Mouse (Mus musculus): Measurements from ENCODE around the gene Cybc1.

The Cybc1 gene

DNA sequence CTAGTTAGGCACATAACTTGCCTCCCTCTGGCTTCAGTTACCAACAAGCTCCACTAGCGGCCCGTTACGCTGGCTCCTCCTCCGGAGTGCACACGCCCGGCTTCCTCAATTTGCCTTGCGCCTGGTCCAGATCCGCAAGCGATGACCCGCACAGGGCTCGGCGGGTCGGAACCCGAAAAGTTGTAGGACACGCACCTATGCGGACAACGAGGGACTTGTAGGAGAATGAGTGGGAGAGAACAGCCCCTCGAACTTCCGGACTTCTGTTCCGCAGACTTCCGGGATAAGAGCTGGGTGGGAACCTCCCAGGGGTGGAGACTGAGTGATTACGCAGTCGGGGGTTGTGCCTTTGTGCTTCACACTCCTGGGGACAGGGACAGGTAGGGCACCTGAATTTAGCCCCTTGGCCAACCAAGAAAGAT is at the start of gene Cybc1:
Gene Cybc1, minus strand, starts transcription at position 305 of the 422 bp plus-strand sequence.
- DNase-seq = peak; percentile 81

DNA sequence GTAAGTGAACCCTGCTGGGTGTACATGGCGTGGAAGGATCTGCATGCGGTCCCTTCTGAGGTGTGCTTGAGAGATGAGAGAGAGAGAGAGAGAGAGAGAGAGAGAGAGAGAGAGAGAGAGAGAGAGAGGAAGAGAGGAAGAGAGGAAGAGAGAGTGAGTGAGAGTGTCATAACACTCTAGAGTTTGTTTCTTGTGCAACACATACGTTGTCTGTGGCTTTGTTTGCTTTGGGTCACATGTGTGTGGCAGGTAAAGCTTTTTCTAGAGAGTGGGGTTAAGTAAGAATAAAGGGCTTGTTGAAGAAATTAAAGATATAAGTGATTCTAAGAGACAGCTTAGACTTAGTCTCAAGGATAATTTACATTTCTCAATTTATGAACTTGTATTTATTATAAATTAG is 48.9 kb upstream of the Cybc1 start:
- no peak for DNase-seq

DNA sequence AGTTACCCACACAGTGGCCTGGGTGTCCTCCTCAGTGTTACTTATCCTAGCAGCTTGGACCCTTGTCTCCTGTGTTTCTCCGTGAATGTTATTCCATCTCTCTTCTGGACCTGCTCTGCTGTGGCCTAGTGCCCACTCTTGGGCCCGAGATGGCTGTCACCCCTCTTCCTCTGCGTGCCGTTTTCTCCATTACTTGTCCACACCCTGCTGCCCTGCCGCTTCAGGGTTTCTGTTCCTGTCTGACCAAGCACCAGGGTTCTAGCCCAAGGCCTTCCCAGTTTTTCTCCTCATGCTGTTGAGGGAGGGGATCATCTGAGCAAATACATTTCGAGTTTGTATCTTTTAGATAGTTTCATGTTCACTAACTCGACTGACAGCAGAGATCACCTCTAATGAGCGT is 48.4 kb upstream of the Cybc1 start:
- DNase-seq = no peak

DNA sequence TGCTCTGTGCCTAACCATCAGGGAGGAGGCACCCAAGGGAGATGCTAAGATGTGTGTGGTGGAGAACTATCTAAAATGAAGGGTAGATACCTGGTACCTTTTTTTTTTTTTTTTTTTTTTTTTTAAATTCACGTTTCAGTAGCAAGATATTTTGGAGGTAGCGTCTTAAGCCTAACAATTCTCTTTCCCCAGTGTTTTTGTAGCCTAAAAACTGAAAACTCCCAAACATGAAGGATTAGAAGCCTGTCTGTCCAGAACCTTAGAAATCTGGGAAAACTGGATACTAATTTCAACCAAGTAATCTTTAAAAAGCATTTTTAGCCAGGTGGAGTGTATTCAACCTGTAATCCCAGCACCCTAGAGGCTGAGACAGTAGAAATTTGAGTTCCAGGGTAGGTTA is 32.0 kb upstream of the Cybc1 start:
- DNase-seq = no peak

DNA sequence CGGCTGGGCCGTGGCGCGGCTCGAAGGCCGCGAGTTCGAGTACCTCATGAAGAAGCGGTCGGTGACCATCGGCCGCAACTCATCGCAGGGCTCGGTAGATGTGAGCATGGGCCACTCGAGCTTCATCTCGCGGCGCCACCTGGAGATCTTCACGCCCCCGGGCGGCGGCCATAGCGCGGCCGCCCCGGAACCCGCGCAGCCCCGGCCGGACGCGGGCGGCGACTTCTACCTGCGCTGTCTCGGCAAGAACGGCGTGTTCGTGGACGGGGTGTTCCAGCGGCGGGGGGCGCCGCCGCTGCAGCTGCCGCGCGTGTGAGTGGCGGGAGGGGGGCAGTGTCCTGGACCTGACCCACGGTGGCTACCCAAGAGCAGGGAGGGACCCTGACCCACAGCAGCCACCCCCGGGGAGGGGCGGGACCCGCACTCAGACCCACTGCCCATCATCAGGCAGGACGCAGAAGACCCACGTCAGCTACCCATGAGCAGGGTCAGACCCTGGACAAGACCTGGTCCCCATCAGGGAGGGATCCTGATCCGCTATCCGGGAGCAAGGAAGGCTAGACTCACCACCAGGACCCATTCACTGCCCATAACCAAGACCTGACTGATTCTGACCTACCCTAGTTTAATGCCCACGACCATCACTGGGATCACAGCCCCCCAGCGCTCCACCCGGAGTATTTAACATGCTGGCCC is 31.2 kb upstream of the Cybc1 start:
- peak; percentile 65 for DNase-seq

DNA sequence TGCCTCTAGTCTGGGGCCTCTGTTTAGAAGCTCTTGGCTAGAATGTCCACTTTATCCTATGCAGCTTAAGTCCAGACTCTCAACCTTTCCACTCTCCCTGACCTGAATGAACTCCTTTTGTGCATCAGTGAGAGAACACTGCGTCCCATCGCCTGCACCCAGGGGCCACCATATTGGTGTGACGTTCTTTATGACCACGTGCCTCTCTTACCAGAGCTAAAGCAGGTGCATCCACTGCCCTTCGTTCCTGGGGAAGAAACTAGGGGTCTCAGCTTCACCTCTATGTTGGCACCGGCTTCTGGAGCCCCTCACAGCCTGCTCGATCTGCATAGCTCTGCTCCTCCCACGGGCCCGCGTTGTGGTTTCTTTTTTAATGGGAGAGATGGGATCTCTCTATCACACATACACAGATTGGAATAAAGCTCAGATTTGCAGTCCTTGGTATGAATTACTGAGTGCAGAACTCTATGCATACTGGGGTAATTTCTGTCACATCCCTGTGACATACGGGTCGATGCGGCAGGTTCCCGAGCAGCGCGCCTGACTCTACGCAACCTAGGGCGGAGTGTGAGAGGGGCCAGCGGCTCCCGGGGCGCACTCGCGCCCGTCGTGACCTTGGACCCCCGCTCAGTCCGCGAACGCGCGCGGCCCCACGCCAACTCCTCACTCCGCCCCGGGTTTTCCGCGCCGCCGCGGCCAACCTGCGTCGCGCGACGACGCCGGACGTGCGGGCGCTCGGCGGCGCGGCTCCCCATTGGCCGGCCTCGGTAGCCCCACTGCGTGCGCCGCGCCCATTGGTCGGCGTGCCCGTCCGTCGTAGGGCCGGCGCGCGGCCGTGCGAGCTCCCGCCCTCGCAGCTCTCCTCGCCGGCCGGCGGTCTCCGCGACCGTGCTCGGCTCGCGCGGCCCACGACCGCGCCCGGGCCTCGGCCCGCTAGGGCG is 30.3 kb upstream of the Cybc1 start, which contains the start of gene Foxk2:
Gene Foxk2, plus strand, starts transcription at position 831 of the 941 bp plus-strand sequence.
- peak; percentile 96 for DNase-seq

DNA sequence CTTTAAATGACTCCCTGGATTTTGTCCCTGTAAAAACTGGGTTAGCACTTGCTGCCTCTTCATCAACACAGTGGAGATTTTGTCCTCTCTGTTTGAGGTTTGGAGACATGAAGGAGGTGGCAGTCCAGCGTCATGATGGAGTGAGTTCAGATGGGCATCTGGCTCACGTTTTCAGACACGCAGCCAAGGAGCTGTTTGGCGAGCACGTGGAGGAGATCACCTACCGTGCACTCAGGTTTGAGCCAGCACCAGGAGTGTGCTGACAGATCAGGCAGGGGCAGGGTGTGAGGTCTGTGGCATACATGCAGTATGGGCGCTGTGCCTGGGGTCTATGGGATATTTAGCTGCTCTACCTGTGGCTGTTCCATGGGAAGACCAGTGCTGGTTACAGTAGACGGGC is 21.1 kb upstream of the Cybc1 start:
- DNase-seq = no peak

DNA sequence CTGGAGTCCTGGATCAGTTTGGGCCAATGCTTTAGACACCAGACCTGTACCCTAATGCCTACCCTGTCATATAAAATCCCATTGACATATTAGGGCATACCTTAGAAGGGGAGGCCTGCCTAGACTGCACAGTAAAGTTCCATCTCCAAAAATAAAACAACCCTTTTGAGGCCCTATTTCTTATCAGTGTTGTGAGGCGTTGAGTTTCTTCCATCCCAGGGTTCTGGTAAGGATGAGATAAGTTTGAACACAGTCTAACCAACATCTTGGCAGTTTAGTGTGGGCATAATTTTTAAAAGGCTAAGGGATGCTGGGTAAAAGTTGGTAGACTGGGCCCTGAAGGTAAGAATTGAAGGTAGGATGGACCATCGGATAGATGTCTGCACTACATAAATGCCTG is 10.5 kb upstream of the Cybc1 start:
- no peak for DNase-seq

DNA sequence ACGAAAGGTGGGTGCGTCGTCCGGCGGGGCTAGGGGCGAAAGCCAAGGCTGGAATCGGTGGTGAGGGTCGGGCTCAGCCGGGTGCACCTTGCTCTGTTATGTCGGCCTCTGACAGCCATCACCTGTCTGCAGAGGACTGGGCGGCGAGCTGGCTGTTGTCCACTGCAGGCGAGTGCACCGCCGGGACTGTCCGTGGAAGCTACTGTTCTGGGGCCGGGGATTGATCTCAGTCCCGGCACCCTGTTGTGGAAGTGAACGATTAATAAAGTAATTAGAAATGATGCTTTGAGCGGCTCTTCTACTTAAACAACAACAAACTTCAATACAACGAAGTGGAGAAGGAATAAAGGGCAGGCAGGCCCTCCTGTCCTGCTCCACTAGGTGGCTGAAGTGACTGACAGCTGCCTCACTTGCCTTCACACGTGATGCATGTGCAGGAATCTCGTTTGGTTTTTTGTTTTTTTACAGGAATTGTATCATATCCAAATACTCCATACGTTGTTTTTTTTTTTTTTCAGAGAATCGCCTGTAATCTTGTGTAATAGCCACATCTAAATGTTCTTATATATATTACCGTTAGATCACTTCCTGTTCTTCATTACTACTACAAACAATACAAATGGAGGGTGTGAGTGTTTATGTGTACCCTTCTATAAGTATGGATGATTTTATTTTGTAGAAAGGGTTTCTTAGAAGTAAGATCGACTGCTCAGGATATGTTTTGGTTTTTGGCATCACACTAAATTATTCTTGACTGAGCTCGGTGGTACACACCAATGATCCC is 8.4 kb upstream of the Cybc1 start:
- DNase-seq = no peak

DNA sequence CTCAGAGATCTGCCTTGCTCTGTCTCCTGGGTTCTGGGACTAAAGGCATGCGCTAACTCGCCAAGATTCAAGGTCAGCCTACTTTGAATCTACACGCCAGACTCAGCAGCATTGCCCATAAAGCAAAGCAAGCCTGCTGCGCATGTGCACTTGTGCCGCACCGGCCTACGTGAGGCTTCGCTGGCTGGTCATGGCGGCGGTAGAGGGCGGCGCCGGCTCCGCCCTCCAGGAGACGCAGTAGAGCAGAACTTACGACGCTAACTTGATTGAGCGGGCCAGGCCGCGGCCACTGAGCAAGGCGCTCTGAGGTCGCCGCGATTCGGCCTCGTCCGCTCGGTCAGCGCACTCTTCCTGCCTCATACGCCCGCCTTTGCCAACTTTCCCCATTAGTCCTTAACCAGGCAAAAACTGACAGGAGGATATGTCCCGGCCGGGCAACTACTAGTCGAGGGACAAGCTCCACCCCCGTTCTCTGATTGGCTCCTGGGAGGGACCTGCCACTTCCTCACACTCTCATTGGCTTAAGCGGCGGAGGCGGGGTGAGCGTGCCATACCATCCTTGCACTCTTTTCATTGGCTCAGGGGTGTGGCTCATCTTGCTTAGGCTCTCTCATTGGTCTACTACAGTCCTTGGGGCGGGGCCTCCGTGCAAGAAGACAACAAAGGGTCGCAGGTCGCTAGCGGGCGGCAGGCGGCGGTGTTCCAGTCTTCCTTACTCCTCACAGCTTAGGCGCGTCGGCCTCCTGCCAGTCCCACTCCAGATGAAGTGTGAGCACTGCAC is 7.6 kb upstream of the Cybc1 start, which contains the start of gene Narf:
Gene Narf, plus strand, starts transcription at position 690 of the 781 bp plus-strand sequence.
- peak; percentile 98 for DNase-seq

DNA sequence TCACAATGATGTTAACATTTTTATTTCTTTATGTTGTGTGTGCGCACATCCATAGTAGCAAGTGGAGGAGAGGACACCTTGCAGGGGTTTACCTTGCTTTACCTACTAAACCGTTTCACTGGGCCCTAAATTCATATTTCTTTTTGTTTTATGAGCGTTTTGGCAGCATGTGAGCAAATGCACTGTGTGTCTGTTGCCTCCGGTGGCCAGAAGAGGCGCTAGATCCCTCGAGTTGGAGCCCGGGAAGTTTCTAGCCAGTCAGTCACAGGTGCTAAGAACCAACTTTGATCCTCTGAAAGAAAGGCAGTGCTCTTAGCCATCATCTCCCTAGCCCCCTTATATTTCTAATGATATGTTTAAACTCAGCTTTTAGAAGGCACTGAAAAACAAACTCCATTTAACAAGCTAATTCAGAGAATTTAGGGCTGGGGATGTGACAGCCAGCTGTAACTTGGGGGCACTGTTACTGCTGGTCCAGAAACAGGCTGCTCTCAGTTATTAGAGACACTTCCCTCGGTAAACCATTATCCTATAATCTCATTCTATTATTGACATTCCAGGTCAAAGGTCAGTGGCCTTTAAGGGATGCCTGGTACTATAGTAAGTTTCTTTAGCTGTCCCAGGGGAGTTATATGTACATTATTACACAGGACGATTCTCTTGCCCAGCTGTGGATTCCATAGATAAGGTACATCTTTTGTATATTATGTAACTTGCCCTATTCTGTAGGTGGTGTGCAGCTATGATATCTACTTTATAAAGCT is 6.5 kb upstream of the Cybc1 start:
- peak; percentile 88 for DNase-seq

DNA sequence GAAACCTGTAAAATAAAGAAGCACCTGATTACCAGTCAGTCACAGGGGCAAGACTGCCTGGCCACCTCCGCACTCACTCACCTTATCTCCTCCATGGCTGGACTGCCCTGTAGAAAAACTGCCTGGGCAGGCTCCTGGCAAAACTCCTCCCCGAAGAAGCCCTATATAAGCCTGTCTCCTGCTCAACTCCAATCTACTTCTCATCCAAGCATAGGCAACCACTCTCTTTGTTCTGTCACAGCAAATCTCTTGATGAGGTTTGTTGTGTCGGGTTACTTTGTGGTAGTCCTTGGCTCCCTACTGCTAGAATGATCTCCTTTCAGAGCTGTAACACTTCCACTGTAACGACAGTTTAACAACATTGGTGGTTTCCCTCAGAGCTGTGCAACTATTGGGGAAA is 3.6 kb upstream of the Cybc1 start:
- DNase-seq = no peak

DNA sequence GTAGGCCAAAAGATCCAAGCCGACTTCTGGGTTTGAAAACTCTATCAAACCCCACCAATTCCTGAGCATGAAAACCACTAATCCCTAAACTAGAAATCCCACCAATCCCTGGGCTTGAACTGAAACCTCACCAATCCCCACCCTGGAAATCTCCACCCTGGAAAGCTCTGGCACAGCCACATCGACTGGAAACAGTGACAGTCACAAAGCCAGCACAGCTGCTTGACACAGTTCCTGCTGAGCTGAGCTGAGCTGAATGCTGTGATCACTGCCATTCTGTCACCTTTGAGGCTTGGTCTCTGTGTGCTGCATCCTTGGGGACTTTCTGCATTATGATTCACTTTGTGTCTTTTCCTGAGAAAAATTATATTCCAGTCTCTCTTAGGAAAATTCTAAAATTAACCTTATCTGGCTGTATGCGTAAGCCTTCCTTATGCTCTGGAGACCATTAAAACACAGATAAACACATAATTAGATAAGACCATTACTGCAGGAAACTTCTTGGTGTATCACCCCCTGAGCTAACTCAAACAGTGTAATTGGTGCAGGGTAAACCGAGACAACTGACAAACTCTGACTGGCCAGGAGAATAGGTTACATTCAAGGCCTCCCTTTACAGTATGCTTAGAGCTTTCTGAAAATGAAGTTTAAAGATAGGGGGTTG is 2.6 kb upstream of the Cybc1 start:
- no peak for DNase-seq

DNA sequence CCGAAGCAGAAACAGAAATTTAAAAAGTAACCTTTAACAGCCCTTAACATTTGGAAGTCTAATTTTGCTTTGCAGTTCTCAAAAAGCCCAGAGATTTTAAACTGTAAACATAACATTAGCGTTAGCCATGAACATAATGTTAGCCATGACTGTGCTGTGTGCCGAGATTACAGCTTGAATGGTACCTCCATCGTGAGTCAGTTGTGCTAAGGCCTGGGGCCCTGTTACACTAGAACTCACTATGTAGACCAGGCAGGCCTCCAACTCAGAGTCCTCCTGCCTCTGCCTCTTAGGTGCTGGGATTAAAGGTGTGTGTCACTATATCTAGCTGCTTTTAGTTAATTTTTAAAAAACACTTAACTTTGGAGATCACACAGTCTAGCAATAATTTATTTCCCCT is 2.1 kb upstream of the Cybc1 start:
- no peak for DNase-seq

DNA sequence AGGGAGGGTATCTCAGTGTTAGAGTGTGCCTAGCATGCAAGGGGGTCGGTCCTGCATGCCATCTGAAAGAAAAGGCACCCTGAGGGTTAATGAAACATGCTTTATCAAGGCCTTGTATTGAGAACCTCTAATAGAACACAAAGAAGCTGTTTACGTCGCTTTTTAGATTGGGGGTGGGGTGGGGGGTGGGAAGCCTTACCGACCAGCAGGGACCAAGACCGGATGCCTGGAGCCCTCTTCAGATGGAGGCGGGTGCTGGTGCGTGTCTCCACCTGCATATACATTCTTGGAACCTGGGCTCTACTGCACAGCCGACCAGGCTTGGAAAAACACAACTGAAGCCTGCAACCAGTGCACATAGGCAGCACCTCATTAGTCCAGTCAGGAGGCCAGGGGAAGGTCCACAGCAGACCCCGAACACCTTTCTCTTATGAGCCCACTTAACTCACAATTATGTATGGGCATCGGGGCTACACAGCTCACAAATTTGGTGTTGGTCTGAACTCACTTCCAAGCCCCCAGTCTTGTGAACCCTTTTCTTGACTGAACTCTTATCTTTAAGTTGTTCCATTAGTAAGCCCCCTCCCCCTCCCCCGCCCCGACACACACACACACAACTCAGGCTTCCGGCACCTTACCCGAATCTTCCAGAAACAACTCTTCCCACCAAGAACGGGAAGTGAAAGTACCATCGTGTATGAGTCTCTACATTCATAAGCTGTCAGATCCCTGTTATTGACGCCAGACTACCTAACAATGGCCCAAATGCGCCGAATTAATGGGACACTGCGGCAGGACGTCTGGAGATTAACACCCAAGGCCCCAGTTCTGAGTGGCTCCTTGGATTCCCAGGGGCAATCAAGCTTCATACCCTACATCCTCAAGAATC is 749 bp downstream of the Cybc1 start:
- peak; percentile 45 for DNase-seq

DNA sequence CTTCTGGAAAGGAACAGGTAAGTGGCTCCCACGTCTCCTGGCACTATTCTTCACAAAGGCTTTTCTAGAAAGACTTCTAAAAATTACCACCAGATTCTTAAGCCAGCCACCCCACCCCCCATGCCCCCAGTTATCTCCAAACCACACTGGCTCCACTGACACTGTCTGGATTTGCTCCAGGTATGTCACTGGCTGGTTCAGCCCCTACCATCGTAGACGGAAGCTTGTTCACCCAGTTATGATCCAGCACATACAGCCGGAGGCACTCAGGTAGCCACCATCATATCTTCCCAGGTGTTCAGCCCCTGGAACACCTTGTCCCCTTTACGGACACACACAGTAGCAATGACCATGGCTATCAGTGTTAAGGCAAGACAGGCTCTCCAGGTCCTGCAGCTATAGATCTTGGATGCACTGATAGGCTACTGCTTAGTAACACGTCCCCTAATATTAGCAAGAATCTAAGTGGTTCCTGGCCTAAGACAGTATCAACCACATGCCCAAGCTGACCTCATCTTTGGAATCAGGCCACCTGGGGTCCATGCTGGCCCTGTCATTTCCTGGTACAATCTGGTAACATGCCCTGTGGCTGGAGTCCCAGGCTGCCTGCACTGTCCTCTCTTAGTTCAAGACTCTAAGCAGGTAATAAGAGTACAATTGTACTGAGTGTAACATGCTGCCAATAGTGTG is 7.7 kb downstream of the Cybc1 start:
- DNase-seq = no peak

DNA sequence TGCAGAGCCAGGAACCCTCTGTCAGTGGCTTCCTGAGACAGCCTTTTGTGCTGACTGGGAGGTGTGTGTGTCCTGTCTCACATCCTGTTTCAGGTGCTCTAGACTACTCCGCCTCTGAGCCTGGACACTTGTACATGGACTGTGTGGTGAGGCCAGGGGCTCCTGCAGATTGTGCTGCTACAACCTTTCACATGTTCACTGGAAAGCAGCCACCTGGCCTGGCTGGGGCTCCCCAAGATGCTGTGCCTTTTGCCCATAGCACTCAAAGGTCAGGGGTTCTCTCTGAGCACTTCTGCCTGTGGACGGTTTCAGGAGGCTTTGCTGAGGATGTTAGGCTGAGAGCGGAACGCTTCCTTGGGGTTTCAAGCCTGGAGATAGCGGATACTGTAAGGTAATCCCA is 8.4 kb downstream of the Cybc1 start:
- no peak for DNase-seq

DNA sequence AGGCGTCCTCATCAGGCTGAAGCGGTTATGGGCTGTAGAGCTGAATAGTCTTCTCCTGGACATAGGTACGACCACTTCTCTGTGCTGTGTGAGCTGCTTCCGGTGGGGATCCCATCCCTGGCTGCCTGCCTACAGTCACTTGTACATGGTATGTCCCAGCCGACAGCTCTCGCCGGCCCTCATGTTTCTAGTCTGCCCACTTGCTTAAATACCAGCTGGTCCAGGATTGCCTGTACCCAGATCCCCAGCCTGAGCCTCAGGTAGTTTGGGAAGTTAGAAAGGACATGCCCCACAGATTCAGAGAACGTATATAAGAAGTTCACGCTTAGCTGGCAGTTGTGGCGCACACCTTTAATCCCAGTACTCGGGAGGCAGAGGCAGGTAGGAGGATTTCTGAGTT is 9.3 kb downstream of the Cybc1 start:
- DNase-seq = no peak

DNA sequence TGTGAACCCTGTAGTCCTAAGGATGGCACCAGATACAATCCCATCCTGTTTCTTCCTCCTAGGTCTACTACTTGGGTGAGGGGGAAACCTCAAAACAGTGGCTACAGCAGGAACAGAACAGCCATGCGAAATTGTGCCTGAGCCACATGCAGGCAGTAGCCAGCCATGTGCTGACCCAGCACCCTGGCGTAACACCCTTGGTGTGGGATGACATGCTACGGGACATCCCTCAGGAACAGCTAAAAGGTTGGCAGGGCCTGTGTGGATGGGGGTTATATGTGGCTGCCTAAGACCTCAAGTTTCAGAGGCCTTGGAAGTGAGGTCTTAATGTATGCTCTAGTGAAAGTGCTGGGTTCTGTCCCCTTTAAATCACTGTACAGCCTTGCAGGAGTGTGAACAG is 12.3 kb downstream of the Cybc1 start:
- no peak for DNase-seq

Measured in thymus, postnatal 4 days (tissue).